Mouse (Mus musculus): ENCODE results near the gene Kiz.

- TF ChIP-seq POLR2A (IDR thresholded peaks at IDR 0.05; ENCODE audit: extremely low read depth, insufficient read depth, low read length) (no peak), CTCF (IDR thresholded peaks at IDR 0.05; ENCODE audit: extremely low read depth, insufficient read depth, low read length) (no peak)
Measured at GRCm38 (mm10) chr2:146837653-146838052, 18.0 kb upstream of the Kiz start.
